Mouse (Mus musculus): ENCODE data around the gene Msantd4. TPM values are rescaled to one million over a fixed set of nuclear protein-coding genes. Genes with fewer than 3 reads are reported as not detected.
"Not testable (repeated sequence)": the region's sequence is repeated elsewhere in the genome, so short reads cannot be mapped to it uniquely, and the experiment has no call there.

Msantd4 gene
- 10 to 100 TPM; 40.2 to 43.5 TPM for total RNA-seq (2021)
- long read RNA-seq, experiment 1, transcript Msantd4-202 (3 exons, 2,800 nt), result major isoform, 40 of 50 reads
- long read RNA-seq, experiment 1, transcript Msantd4-201 (2 exons, 2,731 nt), result minor isoform, 7 of 50 reads
- long read RNA-seq, experiment 1, partial matches to known transcripts, result 3 of 50 reads
- long read RNA-seq, experiment 1, other reads (novel, unspliced or antisense), result 0 of 50 reads
- long read RNA-seq, experiment 2, transcript Msantd4-202 (3 exons, 2,800 nt), result major isoform, 24 of 28 reads
- long read RNA-seq, experiment 2, partial matches to known transcripts, result 0 of 28 reads
- long read RNA-seq, experiment 2, other reads (novel, unspliced or antisense), result 2 of 28 reads

- peak; percentile 93 to 97 for DNase-seq
- intact Hi-C loops (cut with DNase I), result loop anchor here (2.0 kb wide), 1 partner anchor 65 kb away; no protein-coding TSS in a partner anchor
Measured at GRCm38 (mm10) chr9:4375828-4376639, at the start of gene Msantd4. TSS of gene Msantd4 (plus strand) at chr9:4376562.

GRCm38 (mm10) chr9:4353163-4353562, 23.2 kb upstream of the Msantd4 start:
- intact Hi-C loops (cut with DNase I), result no loop called here
- no peak for DNase-seq

- intact Hi-C loops (cut with DNase I), result loop anchor here (2.0 kb wide), 1 partner anchor 66 kb away; no protein-coding TSS in a partner anchor
- DNase-seq, result no peak
Measured at GRCm38 (mm10) chr9:4376640-4377120, 318 bp downstream of the Msantd4 start.

GRCm38 (mm10) chr9:4400801-4401200, 24.4 kb downstream of the Msantd4 start:
- DNase-seq; intact Hi-C loops (cut with DNase I): not testable (repeated sequence)

Small RNA genes lying within 50 kb of the gene (microRNA-seq; reads per million reads assigned to microRNA genes)
- gene Gm23992, result 0 reads per million in 2 experiments

Other genes starting within 250 kb of the Msantd4 start
- gene Aasdhppt, start 67.1 kb upstream of the Msantd4 start, total RNA-seq (2021), result 10 to 100 TPM; 17.3 to 17.5 TPM
- 1 to 10 TPM; 7.2 to 9.2 TPM for gene Kbtbd3, start 66.7 kb upstream of the Msantd4 start, total RNA-seq (2021)